Comparison of ENCODE assay signal across 18 mouse cellular contexts in genomic region chr8:112007669-112008068, GRCm38 (mm10). TPM values are rescaled to one million over a fixed set of nuclear protein-coding genes. Genes with fewer than 3 reads are reported as not detected.
"Had no signal": no experiment of that assay in that cellular context is flagged by ENCODE, and none has a peak within 500 bp of the region (broad histone marks: within the 10 kb centered on the region; RNA-seq: fewer than 3 reads in every experiment).

No protein-coding gene starts in this region.

- DNase-seq: lung, adult 18-20 months; lung, embryonic 14.5 days; lung, postnatal 10 days; lung, postnatal 4 days; right cerebral cortex, postnatal 14 days; thymus, adult 2 months; thymus, postnatal 25 days; thymus, postnatal 4 days had no signal

- H3K27me3 ChIP-seq: midbrain, embryonic 13.5 days; midbrain, embryonic 15.5 days; neural tube, embryonic 12.5 days; stomach, embryonic 15.5 days had no signal

- H3K9ac ChIP-seq: lung, embryonic 14.5 days; midbrain, embryonic 13.5 days; midbrain, embryonic 15.5 days; neural tube, embryonic 12.5 days; stomach, embryonic 15.5 days had no signal

- H3K4me3 ChIP-seq: midbrain, embryonic 13.5 days; midbrain, embryonic 15.5 days; neural tube, embryonic 12.5 days; stomach, embryonic 15.5 days had no signal

- H3K9me3 ChIP-seq: midbrain, embryonic 13.5 days; midbrain, embryonic 15.5 days; neural tube, embryonic 12.5 days; stomach, embryonic 15.5 days had no signal

- H3K4me2 ChIP-seq: lung, embryonic 14.5 days; midbrain, embryonic 11.5 days; midbrain, embryonic 13.5 days; midbrain, embryonic 15.5 days; neural tube, embryonic 12.5 days; stomach, embryonic 15.5 days had no signal

- H3K27ac ChIP-seq: midbrain, embryonic 13.5 days; midbrain, embryonic 15.5 days; neural tube, embryonic 12.5 days; stomach, embryonic 15.5 days; stomach, postnatal 0 days had no signal

- ATAC-seq: midbrain, embryonic 13.5 days; midbrain, embryonic 15.5 days had no signal

RNA-seq across cellular contexts. Expression of gene Gm6793, which starts 7.2 kb away (rescaled TPM):
- total RNA-seq: midbrain, postnatal 0 days; monocyte, adult 5-6 weeks had no signal
- polyA plus RNA-seq: spleen, adult 2 months; thymus, adult 2 months; urinary bladder, adult 2 months had no signal
